Mouse (Mus musculus) cerebellum, postnatal 36 days (tissue): ENCODE data around the gene Uba7.

Experiments
- DNase-seq, 2 experiments: peaks; one replicate each; pipeline ENCODE4 v3.0.0; 2021 to 2022; ENCODE audit warnings: mixed read lengths in 2 of 2

Uba7 gene

DNA sequence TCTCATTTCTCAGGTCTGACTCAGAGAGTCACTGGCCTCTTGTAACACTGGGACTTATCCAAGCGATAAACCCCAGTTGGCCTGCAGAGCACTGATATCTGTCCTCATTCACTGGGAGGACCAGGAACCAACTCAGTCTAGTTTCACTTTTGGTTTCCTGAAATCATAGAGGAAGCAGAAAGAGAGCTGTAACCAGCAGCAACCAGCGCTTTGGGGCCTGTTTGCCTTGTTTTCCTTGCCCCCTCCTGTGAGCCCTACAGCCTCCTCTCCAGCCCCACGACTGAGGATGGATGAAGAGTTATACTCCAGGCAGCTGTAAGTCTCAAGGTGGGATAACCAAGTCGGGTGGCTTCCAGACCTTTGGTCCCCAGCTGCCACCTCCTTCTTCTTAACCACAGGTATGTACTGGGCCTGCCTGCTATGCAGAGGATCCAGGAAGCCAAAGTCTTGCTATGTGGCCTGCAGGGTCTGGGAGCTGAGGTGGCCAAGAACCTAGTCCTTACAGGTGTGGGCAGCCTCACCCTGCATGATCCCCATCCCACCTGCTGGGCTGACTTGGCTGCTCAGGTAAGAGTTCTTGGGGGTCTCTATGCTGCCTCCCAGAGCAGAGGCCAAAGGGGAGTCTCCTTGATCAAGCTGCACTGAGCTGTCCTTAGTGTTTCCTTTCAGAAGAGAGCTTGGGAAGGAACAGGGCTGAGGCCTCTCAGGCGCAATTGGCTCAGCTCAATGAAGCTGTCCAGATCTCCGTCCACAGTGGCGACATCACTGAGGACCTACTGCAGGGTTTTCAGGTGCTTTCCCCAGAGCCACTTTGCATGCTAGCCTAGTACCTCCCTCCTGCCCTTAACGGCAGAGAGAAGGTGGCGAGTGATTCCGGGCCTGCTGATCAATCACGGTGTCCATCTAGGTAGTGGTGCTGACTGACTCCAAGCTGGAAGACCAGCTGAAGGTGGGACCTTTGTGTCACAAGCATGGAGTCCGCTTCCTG, at the start of gene Uba7:
TSS of gene Uba7 (plus strand) at position 107 of the 988 bp plus-strand sequence.
- no peak for DNase-seq

- DNase-seq: no peak
Measured at GRCm38 (mm10) chr9:107926920-107927420, 48.3 kb upstream of the Uba7 start.

DNA sequence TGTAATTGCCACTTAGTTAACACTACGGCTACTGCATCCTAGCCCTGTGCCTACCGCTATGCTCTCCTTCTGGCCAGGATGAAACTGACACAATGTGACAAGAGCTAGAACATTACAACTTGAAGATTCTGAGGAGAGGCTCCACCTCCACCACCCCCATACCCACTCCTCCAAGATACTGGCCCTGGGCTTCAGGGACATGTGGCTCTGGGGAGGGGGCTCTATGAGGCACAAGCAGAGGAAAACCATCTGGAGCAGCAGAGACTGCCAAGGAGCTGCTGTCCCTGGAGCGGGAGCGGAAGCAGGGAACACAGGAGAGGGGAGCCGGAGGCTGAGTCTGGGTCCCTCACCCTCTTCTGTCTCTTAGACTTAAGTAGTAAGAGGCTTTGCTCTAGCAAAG, 47.6 kb upstream of the Uba7 start:
- no peak for DNase-seq

DNA sequence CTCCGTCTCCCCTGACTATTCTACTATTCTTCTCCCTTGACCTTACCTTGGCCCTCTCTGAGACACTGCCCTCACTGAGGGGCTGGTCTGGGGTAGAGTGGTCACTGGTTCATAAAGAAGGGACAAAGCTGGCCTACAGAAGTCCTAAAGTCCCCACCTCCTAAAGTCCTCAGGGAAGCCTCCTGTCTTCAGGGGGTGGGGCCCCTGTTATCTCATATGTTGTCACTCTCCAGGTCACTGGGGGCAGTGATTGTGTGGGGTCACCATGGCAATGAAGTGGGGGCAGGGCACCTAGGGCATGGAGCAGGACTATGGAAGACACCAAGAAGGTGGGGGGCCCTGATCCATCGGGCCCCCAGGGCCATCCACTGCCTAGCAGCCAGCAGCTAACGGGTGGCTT, 47.1 kb upstream of the Uba7 start, which contains the start of gene Actl11:
TSS of gene Actl11 (plus strand) at position 301 of the 400 bp plus-strand sequence.
- no peak for DNase-seq

DNA sequence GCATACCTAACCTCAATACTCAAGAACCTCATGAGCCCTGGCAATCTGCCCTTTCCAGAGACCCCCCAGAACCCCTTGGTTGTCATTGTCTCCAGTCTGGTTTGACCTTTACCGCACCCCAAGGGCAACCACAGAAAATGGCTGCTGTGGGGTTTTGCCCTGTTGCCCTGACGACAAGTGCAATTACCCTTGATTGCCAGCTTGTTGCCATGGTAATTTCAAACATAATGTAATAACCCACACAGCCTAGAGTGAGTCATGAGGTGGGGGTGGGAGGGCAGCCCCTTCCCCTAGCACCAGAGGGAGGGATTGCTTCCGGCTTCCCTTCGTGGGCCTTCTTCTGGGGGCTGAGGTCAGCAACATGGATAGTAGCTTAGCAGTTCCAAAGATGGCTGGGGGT, 43.1 kb upstream of the Uba7 start:
- DNase-seq: no peak

- no peak for DNase-seq
Measured at GRCm38 (mm10) chr9:107934146-107934545, 41.2 kb upstream of the Uba7 start.

GRCm38 (mm10) chr9:107935374-107935773, 39.9 kb upstream of the Uba7 start, which contains the start of gene Camkv:
TSS of gene Camkv (plus strand) at chr9:107935674.
- no peak for DNase-seq

- DNase-seq: peak in 1 of 2 experiments; percentile 34
Measured at GRCm38 (mm10) chr9:107935790-107936214, 39.5 kb upstream of the Uba7 start.

GRCm38 (mm10) chr9:107936215-107936822, 39.0 kb upstream of the Uba7 start:
- no peak for DNase-seq

DNA sequence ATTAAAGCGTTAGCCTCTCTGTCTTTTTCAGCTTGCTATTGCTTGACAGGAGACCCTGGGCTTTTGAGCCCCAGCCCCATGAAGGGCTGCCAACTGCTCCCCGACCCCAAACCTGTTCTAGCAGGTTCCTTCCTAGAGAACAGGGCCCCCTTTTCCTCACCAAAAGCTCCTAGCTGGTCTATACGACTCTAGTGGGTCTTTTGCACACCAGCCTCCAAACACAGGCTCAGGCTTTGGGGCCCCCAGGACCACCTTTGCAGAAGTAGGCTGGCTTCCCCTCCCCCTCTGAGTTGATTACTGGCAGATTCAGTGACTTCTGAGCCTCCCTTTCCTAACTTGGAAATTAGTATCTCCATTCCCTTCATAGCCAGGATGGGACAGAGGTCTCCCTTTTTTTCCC, 38.5 kb upstream of the Uba7 start:
- DNase-seq: no peak

DNA sequence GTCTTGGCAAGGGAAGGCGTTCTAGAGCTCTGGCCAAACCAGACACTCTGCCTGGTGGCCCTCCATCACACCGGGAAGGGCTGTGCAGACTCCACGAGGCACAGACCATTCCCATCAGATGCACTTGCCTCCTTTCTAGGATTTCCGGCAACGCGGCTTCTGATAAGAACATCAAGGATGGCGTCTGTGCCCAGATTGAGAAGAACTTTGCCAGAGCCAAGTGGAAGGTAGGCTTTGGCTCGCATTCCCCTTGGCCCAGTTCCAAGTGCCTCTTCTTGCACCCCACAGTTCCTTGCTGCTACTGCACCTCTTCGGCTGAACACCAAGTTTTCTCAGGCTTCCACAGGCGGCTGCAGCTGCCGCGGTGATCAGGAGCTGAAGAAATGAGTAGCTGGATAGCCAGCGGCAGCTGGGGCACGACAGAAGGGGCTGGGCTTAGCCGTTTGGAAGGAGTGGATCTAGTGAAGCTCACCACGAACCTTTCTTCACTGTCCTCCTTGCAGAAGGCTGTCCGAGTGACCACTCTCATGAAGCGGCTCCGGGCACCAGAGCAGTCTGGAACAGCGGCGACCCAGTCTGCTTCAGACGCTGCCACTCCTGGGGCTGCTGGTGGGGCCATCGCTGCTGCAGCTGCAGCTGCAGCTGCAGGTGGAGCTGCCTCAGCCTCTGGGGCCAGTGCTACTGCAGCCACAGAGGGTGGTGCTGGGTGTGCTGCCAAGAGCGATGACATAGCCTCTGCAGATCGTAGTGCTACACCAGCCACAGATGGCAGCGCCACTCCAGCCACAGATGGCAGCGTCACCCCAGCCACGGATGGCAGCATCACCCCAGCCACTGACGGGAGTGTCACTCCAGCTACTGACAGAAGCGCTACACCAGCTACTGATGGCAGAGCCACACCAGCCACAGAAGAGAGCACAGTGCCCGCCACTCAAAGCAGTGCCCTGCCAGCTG, 27.8 kb upstream of the Uba7 start:
- peak; percentile 31 to 51 for DNase-seq

DNA sequence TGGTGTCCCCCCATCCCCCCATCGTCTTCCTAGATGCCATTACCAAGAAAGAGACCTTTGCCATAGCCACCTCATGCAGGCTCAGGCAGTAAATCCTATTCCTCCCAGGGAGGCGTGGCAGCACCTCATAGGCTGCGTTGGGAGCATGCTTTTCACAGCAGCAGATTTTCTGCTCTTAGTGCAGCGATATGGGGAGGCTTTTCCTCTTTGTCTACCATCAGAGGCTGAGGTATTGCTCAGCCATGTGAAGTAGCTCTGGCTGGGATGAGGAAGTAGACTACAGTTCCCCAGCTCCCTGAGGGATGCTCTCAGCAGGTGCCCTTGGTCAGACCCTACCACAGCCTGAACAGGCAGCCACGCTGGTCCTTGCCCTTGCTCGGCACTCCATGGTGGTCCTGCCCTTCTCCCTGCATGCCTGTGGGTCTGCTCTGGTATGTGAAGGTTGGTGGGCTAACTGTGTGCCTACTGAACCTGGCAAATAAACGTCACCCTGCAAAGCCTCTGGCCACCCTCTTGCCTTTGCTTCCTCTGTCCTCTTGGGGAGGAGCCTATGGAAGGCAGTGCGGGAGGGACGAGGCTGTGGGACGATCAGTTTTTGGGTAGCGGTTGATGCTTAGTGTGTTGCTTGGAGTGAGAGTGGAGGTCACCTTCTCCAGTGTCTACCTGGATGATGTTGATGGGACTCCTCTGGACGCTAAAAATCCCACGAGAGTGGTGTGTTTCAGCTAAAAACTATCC, 26.0 kb upstream of the Uba7 start:
- DNase-seq: no peak

DNA sequence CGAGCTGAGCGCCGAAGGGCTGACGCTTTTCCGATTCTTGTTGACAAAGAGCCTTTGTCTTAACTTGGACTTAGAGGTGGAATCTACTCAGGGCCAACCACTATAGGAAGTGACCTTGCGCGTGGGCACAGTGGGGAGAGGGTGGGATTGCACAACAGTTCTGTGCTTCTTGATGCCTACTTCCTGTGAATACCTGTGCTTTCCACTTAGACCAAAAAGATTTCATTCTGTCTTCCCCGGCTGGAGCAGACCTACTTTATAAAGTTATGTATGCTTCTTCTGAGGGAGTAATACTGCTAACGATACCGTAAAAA, 25.4 kb upstream of the Uba7 start, which contains the start of gene Traip:
TSS of gene Traip (plus strand) at position 215 of the 314 bp plus-strand sequence.
- DNase-seq: no peak

DNA sequence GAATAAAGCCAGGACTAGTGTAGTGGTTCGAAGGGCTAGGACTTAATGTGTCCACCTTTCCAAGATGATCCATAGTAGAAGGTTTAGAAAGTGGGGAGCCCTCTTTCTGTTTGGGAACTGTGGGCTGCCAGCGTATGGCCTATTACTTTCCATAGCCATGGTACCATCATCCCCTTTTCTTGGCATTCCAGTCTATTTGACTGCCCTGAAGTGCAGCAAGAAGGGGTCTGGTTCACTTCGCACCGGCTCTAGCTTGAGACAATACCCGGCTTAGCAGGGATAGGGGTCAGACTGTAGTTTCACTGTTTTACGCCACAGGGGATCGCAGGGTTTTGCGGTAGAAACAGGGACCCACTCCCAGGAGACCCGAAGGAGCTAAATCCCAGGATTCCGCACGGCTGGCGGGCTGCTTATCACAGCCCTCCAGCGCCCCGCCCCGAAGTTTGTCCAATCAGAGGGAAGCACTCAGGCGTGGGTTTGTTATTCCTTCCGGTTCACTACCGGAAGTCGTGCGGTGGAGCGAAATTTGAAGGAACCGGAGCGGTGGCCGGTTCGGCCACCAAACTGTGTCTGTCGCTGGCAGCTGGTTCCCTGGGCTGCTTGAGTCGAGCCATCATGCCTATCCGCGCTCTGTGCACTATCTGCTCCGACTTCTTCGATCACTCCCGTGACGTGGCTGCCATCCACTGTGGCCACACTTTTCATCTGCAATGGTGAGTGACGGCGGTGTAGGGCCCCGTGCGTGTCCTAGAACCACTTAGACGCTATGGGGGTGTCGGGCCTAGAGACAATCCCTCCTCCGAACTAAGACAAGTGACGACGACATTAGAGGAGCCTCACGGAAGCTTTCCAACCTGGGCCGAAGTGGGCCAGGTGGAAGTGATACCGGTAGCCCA, 24.6 kb upstream of the Uba7 start:
- peak; percentile 88 to 91 for DNase-seq

- DNase-seq: no peak
Measured at GRCm38 (mm10) chr9:107955613-107956289, 19.6 kb upstream of the Uba7 start.

DNA sequence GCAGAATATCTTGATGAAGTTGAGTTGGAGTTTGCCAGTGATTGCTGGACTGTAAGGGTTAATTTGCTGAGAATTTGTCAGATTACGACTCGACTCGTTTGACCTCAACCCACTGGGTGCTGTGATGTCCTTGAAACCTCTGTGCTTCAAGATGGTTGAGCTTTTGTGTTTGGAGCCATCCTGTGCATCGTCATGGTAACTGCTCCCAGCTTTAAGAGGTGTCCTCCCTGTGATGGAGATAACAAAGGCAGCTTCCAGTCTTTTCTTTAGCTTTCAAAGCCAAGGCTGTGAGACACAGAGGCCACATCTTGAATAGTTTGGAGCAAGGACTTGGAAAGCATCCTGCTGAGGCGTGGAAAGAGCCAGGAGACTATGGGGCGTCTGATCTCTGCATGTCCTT, 18.2 kb upstream of the Uba7 start:
- no peak for DNase-seq

- no peak for DNase-seq
Measured at GRCm38 (mm10) chr9:107959896-107960295, 15.4 kb upstream of the Uba7 start.

- no peak for DNase-seq
Measured at GRCm38 (mm10) chr9:107960928-107961327, 14.4 kb upstream of the Uba7 start.

GRCm38 (mm10) chr9:107961351-107961762, 13.9 kb upstream of the Uba7 start:
- no peak for DNase-seq

- DNase-seq: no peak
Measured at GRCm38 (mm10) chr9:107961881-107962280, 13.4 kb upstream of the Uba7 start.
